Mouse (Mus musculus) spleen, adult 2 months (tissue): Measurements from ENCODE around the gene Efemp1. TPM values are rescaled to one million over a fixed set of nuclear protein-coding genes. Genes with fewer than 3 reads are reported as not detected.

Source experiments
- DNase-seq, 2 experiments: peaks; one replicate each; pipeline versions ENCODE4 v3.0.0 to v3.0.0-alpha.2; 2012 to 2021; ENCODE audit warnings: low spot score in 2 of 2, low read depth in 1 of 2
- H3K27ac ChIP-seq: fragments of 200-500 bp; 2 replicates; pipeline ENCODE4 v1.5.1; 2012; ENCODE audit warnings: low read length, inconsistent platforms; ENCODE audit not compliant: insufficient read depth
- H3K27me3 ChIP-seq: fragments of 200-500 bp; 2 replicates; pipeline ENCODE4 v1.6.1; 2012; ENCODE audit warnings: mild to moderate bottlenecking, moderate library complexity, low read length, inconsistent platforms; ENCODE audit not compliant: control insufficient read depth, insufficient read depth
- H3K36me3 ChIP-seq: fragments of 200-500 bp; 2 replicates; pipeline ENCODE4 v1.6.1; 2012; ENCODE audit warnings: mild to moderate bottlenecking, low read length, inconsistent platforms; ENCODE audit not compliant: control insufficient read depth, insufficient read depth
- H3K4me1 ChIP-seq: fragments of 200-500 bp; 2 replicates; pipeline ENCODE4 v1.6.1; 2011; ENCODE audit warnings: inconsistent platforms; ENCODE audit not compliant: control insufficient read depth, insufficient read depth, insufficient read length
- H3K4me3 ChIP-seq: fragments of 200-500 bp; 2 replicates; pipeline ENCODE4 v1.5.1; 2011; ENCODE audit warnings: mild to moderate bottlenecking, inconsistent platforms; ENCODE audit not compliant: insufficient read depth, insufficient read length; ENCODE audit errors: extremely low read depth
- CTCF ChIP-seq: fragments of 200-500 bp; IDR thresholded peaks from 2 replicates; pipeline ENCODE4 v1.5.1; 2011; ENCODE audit warnings: mild to moderate bottlenecking, inconsistent platforms; ENCODE audit not compliant: insufficient read depth, insufficient read length, insufficient replicate concordance; ENCODE audit errors: extremely low read depth
- POLR2A ChIP-seq: fragments of 200-500 bp; IDR thresholded peaks from 2 replicates; pipeline ENCODE4 v1.6.1; 2011; ENCODE audit warnings: low read depth, low read length, inconsistent platforms
- WGBS: fragments of 180-500 bp; shearing (Covaris S2); methylation state at CpG from one replicate; pipeline ENCODE4 v1.1.7; 2018; 5-methylcytosine and 5-hydroxymethylcytosine counted together
- polyA plus RNA-seq: library from polyadenylated mRNA; depleted of rRNA; stranded (reverse); fragments of >200 nt; gene quantifications from 2 replicates; pipeline ENCODE4 v1.2.3, GENCODE M21; 2012; rRNA removed

Efemp1 gene
- 5.2 and 5.5 TPM in 2 replicates for polyA plus RNA-seq

GRCm38 (mm10) chr11:28853102-28853800 lies at the start of gene Efemp1:
Gene Efemp1 (plus strand): TSS chr11:28853204.
- Histone ChIP-seq H3K27me3 (no peaks in the 10 kb centered on the region), H3K27ac (no peak within 1 kb of the TSS), H3K36me3 (no peaks in the 10 kb centered on the region), H3K4me3 (peak within 1 kb of the TSS; percentile 3; the same call in 1 of the 2 replicates), H3K4me1 (no peaks in the 10 kb centered on the region)
- WGBS: 6% methylated on average over 30 of the region's 30 CpGs
- TF ChIP-seq CTCF: no peak
- no peak for TF ChIP-seq POLR2A
- DNase-seq: no peak

GRCm38 (mm10) chr11:28808685-28809084 lies 44.3 kb upstream of the Efemp1 start:
- DNase-seq: no peak
- H3K4me3 ChIP-seq: no peak overlapping the region
- no peaks in the 10 kb centered on the region for H3K27me3 ChIP-seq
- H3K4me1 ChIP-seq: no peaks in the 10 kb centered on the region
- no peaks in the 10 kb centered on the region for H3K36me3 ChIP-seq
- WGBS: 65% methylated on average over 3 of the region's 3 CpGs
- TF ChIP-seq CTCF (no peak), POLR2A (no peak)
- no peak overlapping the region for H3K27ac ChIP-seq

- WGBS: 40% methylated on average over 2 of the region's 2 CpGs
- DNase-seq: no peak
Measured at GRCm38 (mm10) chr11:28811874-28812273, 41.1 kb upstream of the Efemp1 start.

DNA sequence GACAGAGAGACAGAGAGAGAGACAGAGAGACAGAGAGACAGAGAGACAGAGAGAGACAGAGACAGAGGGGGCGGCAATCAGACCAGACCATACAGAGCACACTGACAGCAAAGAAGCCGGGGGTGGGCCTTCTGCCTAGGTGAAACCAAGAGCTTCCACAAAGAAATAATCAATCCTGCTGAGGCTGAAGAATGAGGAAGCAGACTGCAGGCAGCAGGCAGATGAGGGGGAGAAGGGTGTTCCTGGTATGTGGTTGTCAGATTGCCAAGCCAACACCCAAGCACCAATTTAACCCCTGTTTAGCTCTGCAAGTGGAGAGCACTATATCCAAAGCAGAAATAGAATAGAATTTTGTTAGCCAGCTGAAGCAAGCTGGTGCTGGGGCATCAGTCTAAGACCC lies 40.4 kb upstream of the Efemp1 start:
- no peak for DNase-seq
- no peak overlapping the region for H3K27ac ChIP-seq
- TF ChIP-seq POLR2A (no peak), CTCF (no peak)
- no peaks in the 10 kb centered on the region for H3K4me1 ChIP-seq
- no peaks in the 10 kb centered on the region for H3K36me3 ChIP-seq
- 39% methylated on average over 2 of the region's 2 CpGs for WGBS
- no peaks in the 10 kb centered on the region for H3K27me3 ChIP-seq
- no peak overlapping the region for H3K4me3 ChIP-seq

More at GRCm38 (mm10) chr11:28811874-28812273, 41.1 kb upstream of the Efemp1 start:
- Histone ChIP-seq H3K27ac (no peak overlapping the region), H3K4me3 (no peak overlapping the region), H3K36me3 (no peaks in the 10 kb centered on the region), H3K27me3 (no peaks in the 10 kb centered on the region), H3K4me1 (no peaks in the 10 kb centered on the region)
- TF ChIP-seq POLR2A (no peak), CTCF (no peak)

DNA sequence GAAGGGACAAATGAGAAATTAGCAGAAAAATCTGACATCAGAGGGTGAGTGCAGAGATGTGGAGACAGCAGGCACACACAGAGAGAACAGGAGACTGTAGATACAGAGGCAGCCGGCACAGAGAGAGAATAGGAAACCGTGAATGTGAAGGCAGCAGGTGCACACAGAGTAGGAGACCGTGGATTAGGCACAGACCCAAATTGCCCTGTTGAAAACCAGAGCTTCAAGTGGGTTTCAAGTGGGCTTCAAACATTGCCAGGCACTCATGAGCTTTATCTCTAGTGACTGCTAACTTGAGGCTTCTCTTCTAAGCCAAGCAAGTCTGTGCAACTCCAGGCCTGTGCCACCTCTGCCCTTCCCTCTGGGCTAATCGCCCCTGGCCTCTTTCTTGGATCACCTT lies 35.6 kb upstream of the Efemp1 start:
- H3K27me3 ChIP-seq: no peaks in the 10 kb centered on the region
- no peak for TF ChIP-seq POLR2A
- no peak for TF ChIP-seq CTCF
- H3K36me3 ChIP-seq: no peaks in the 10 kb centered on the region
- no peaks in the 10 kb centered on the region for H3K4me1 ChIP-seq
- WGBS: 87% methylated on average over 4 of the region's 4 CpGs
- no peak overlapping the region for H3K4me3 ChIP-seq
- H3K27ac ChIP-seq: no peak overlapping the region
- DNase-seq: no peak

DNA sequence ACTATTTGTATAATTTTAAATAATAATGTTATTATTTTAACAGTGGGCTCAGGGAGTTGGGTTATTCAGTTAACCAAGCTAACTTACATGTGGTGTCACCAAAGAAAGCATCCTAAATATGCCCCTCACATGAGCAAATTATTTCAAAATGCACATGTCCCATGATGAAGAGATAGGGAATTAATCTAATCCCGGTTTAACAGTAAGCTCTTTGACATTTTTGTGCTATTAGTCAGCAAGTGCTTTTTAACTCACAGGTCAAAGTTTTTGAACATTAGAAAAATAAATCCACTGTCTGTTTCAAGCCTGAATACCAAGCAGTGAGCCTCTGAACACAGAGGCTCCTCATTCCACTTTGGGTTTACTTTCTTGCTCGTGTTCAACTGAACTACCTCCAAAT lies 26.1 kb upstream of the Efemp1 start:
- H3K27ac ChIP-seq: no peak overlapping the region
- DNase-seq: no peak
- H3K4me1 ChIP-seq: no peaks in the 10 kb centered on the region
- no peaks in the 10 kb centered on the region for H3K36me3 ChIP-seq
- H3K27me3 ChIP-seq: no peaks in the 10 kb centered on the region
- 78% methylated on average over 2 of the region's 2 CpGs for WGBS
- TF ChIP-seq POLR2A: no peak
- TF ChIP-seq CTCF: no peak
- no peak overlapping the region for H3K4me3 ChIP-seq

GRCm38 (mm10) chr11:28833809-28834208 lies 19.2 kb upstream of the Efemp1 start:
- H3K27ac ChIP-seq: no peak overlapping the region
- no peaks in the 10 kb centered on the region for H3K4me1 ChIP-seq
- no peak for DNase-seq
- no peaks in the 10 kb centered on the region for H3K36me3 ChIP-seq
- H3K27me3 ChIP-seq: no peaks in the 10 kb centered on the region
- 68% methylated on average over 3 of the region's 3 CpGs for WGBS
- TF ChIP-seq POLR2A (no peak), CTCF (no peak)
- no peak overlapping the region for H3K4me3 ChIP-seq
